Mouse (Mus musculus): ENCODE measurements at regions not wholly inside any gene's neighbourhood (a gene's known extent, or its start where the extent isn't known, plus 50 kb on each side); places are given as distances from the start of the nearest gene placed in this dataset.
A peak's percentile ranks its signal among the peaks of the same experiment; 100 is the strongest.
"Not testable (repeated sequence)": the region's sequence is repeated elsewhere in the genome, so short reads cannot be mapped to it uniquely, and the experiment has no call there.

DNA sequence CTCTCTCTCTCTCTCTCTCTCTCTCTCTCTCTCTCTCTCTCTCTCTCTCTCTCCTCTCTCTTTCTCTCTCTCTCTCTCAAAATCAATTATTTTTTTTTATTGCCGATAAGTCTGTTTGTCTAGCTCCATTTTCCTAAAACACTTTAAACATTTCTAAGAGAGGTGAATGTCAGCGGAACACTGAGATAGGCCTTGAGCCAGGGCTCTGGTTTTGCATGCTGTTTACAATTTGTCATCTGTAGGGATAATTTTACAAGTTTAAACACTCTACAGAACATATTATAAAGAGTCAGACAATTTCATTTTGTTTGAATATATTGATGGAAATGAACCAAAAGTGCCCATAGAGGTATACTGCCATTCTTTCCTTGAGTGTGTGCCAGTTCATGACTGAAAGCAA lies 736.2 kb downstream of the Cdh8 start:
- no peak for DNase-seq (ENCODE audit: low spot score)
- no peak overlapping the region for H3K4me2 ChIP-seq (ENCODE audit: low read depth, low read length)
- H3K27me3 ChIP-seq (replicated peaks; ENCODE audit: control insufficient read depth, insufficient read depth, low read length) = no peaks in the 10 kb centered on the region
- no peak overlapping the region for H3K9ac ChIP-seq (ENCODE audit: low read depth, low read length)
- H3K4me3 ChIP-seq (ENCODE audit: low read depth, low read length) = no peak overlapping the region
- H3K9me3 ChIP-seq (ENCODE audit: control insufficient read depth, low read length) = no peaks in the 10 kb centered on the region
- H3K27ac ChIP-seq (replicated peaks; ENCODE audit: low read depth, low read length) = no peak overlapping the region
- WGBS = 90% methylated on average over 2 of the region's 2 CpGs
- no peak for ATAC-seq (ENCODE audit: low read depth)
- H3K4me1 ChIP-seq (ENCODE audit: control insufficient read depth, insufficient read depth, low read length) = no peaks in the 10 kb centered on the region
- H3K36me3 ChIP-seq (ENCODE audit: control insufficient read depth, insufficient read depth, low read length) = no peaks in the 10 kb centered on the region

DNA sequence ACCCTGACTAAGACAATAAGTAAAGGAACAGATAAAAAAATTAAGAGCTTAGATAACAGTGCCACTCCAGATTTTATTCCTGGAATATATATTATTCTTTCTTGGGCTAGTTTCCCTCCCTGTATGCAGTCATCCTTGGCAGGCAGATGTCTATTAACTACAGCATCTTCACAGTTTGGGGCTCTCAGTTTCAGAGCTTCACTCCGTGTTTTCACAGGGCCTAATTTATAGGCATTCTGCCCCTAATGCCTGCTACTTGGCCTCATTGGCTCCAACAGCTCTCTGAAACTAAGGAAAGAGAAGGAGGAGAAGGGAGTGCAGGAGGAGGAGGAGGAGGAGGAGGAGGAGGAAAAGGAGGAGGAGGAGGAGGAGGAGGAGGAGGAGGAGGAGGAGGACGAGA lies 757.0 kb downstream of the Cdh8 start:
- H3K9ac ChIP-seq (ENCODE audit: low read depth, low read length) = no peak overlapping the region
- WGBS = 49% methylated on average over 2 of the region's 2 CpGs

DNA sequence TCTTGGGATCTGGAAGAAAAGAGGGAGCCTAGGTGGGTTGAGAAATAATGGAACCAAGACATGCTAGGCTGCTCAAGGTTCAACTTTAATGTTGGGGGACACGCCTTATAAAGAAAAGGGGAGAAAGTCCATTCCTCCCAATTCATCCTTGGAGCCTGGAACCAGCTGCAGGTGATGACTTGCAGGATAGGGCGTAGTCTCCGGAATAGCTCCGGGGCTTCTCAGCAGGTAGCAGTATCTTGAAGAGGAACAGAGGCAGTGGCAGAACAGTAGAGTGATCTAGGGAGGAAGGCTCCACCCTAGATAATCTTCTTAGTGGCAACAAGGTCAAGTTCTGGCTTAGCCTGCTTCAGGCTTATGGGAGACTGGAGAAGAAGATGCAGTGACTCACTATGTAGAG lies 764.0 kb downstream of the Cdh8 start:
- H3K4me1 ChIP-seq (ENCODE audit: control insufficient read depth, insufficient read depth, low read length); H3K4me3 ChIP-seq (ENCODE audit: low read depth, low read length); H3K4me2 ChIP-seq (ENCODE audit: low read depth, low read length); ATAC-seq (ENCODE audit: low read depth); H3K9ac ChIP-seq (ENCODE audit: low read depth, low read length); H3K27me3 ChIP-seq (replicated peaks; ENCODE audit: control insufficient read depth, insufficient read depth, low read length); H3K27ac ChIP-seq (replicated peaks; ENCODE audit: low read depth, low read length); H3K36me3 ChIP-seq (ENCODE audit: control insufficient read depth, insufficient read depth, low read length); DNase-seq (ENCODE audit: low spot score); H3K9me3 ChIP-seq (ENCODE audit: control insufficient read depth, low read length): not testable (repeated sequence)
- 91% methylated on average over 4 of the region's 4 CpGs for WGBS

More for the DNA sequence above, 757.0 kb downstream of the Cdh8 start:
- Histone ChIP-seq H3K4me3 (ENCODE audit: low read depth, low read length) (no peak overlapping the region), H3K27me3 (replicated peaks; ENCODE audit: control insufficient read depth, insufficient read depth, low read length) (no peaks in the 10 kb centered on the region), H3K27ac (replicated peaks; ENCODE audit: low read depth, low read length) (no peak overlapping the region), H3K9me3 (ENCODE audit: control insufficient read depth, low read length) (no peaks in the 10 kb centered on the region), H3K36me3 (ENCODE audit: control insufficient read depth, insufficient read depth, low read length) (no peaks in the 10 kb centered on the region), H3K4me2 (ENCODE audit: low read depth, low read length) (no peak overlapping the region), H3K4me1 (ENCODE audit: control insufficient read depth, insufficient read depth, low read length) (no peaks in the 10 kb centered on the region)
- no peak for ATAC-seq (ENCODE audit: low read depth)
- no peak for DNase-seq (ENCODE audit: low spot score)

DNA sequence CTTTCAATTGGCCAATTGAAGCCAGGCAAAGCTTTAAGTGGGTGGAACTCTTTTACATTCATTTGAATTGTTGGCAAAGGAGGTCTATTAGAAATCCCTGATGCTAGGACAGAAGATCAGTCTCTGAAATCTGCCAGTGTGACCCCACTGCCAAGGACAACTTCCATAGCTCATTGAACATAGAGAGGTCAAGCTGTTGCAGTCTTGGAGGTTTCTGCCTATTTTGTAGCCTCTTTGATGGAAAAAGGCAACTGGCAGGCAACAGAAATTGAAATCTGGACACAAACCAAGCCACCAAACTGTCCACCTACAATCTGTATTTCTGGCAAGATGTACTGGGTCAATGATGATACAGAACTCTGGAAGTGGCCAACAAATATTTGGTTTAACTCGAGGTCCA lies 765.3 kb downstream of the Cdh8 start:
- H3K4me2 ChIP-seq (ENCODE audit: low read depth, low read length) = no peak overlapping the region
- 83% methylated on average over 1 of the region's 1 CpGs for WGBS
- H3K36me3 ChIP-seq (ENCODE audit: control insufficient read depth, insufficient read depth, low read length) = no peaks in the 10 kb centered on the region
- no peaks in the 10 kb centered on the region for H3K4me1 ChIP-seq (ENCODE audit: control insufficient read depth, insufficient read depth, low read length)
- H3K27ac ChIP-seq (replicated peaks; ENCODE audit: low read depth, low read length) = no peak overlapping the region
- H3K27me3 ChIP-seq (replicated peaks; ENCODE audit: control insufficient read depth, insufficient read depth, low read length) = no peaks in the 10 kb centered on the region
- no peaks in the 10 kb centered on the region for H3K9me3 ChIP-seq (ENCODE audit: control insufficient read depth, low read length)
- no peak for ATAC-seq (ENCODE audit: low read depth)
- no peak overlapping the region for H3K9ac ChIP-seq (ENCODE audit: low read depth, low read length)
- H3K4me3 ChIP-seq (ENCODE audit: low read depth, low read length) = no peak overlapping the region
- DNase-seq (ENCODE audit: low spot score) = no peak

DNA sequence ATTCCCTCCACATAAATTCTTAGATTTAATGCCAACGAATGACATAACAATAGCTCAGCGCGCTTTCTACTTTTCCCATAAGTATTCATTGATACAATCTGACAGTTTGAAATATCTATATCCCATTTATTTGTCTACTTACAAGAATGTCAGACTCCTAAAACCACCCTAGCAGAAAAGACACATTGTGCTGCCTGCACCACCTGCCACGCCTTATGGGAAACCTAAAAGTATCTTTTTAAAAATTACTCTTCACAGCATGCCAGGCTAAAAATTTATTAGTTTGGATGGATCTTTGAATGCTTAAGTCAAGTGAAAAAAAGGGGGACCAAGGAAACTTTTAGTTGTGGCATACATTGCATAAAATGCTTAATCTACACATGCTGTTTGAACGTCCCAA lies 788.1 kb downstream of the Cdh8 start:
- no peaks in the 10 kb centered on the region for H3K4me1 ChIP-seq (ENCODE audit: control insufficient read depth, insufficient read depth, low read length)
- DNase-seq (ENCODE audit: low spot score) (no peak), ATAC-seq (ENCODE audit: low read depth) (no peak)
- no peaks in the 10 kb centered on the region for H3K36me3 ChIP-seq (ENCODE audit: control insufficient read depth, insufficient read depth, low read length)
- no peak overlapping the region for H3K4me2 ChIP-seq (ENCODE audit: low read depth, low read length)
- H3K27me3 ChIP-seq (replicated peaks; ENCODE audit: control insufficient read depth, insufficient read depth, low read length) = no peaks in the 10 kb centered on the region
- no peak overlapping the region for H3K4me3 ChIP-seq (ENCODE audit: low read depth, low read length)
- no peak overlapping the region for H3K9ac ChIP-seq (ENCODE audit: low read depth, low read length)
- 83% methylated on average over 5 of the region's 5 CpGs for WGBS
- no peak overlapping the region for H3K27ac ChIP-seq (replicated peaks; ENCODE audit: low read depth, low read length)
- H3K9me3 ChIP-seq (ENCODE audit: control insufficient read depth, low read length) = no peaks in the 10 kb centered on the region

DNA sequence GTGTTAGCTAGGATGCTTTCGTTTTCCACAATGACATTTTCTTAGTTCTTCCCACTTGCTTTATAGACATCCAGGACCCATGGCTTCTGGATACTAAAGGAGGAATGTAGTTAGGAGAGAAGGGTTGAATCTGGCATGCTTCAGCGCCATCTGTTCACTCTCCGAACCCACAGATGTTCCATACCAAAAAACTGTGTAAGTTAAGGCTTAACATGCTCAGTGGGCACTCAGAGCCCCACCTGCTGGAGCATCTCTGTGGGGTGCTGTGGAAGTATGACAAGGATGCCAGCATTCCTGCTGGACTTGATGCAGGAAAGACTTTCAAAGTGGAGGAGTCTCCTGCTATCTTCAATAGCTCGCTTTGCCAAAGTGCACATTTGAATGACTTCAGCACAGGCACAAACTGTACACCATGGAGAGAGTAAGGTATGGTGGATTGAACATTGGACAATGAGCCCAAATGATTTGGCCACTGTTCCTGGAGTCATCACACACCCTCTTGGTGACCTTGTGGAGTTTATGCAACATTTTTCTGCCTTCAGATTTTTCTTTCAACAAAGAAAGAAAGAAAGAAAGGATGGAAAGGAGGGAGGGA lies 802.3 kb downstream of the Cdh8 start:
- Histone ChIP-seq H3K9me3 (ENCODE audit: control insufficient read depth, low read length) (no peaks in the 10 kb centered on the region), H3K27me3 (replicated peaks; ENCODE audit: control insufficient read depth, insufficient read depth, low read length) (no peaks in the 10 kb centered on the region), H3K27ac (replicated peaks; ENCODE audit: low read depth, low read length) (no peak overlapping the region), H3K4me2 (ENCODE audit: low read depth, low read length) (no peak overlapping the region), H3K4me3 (ENCODE audit: low read depth, low read length) (no peak overlapping the region), H3K36me3 (ENCODE audit: control insufficient read depth, insufficient read depth, low read length) (no peaks in the 10 kb centered on the region), H3K9ac (ENCODE audit: low read depth, low read length) (no peak overlapping the region), H3K4me1 (ENCODE audit: control insufficient read depth, insufficient read depth, low read length) (no peaks in the 10 kb centered on the region)
- 75% methylated on average over 4 of the region's 4 CpGs for WGBS
- DNase-seq (ENCODE audit: low spot score) = no peak
- no peak for ATAC-seq (ENCODE audit: low read depth)

DNA sequence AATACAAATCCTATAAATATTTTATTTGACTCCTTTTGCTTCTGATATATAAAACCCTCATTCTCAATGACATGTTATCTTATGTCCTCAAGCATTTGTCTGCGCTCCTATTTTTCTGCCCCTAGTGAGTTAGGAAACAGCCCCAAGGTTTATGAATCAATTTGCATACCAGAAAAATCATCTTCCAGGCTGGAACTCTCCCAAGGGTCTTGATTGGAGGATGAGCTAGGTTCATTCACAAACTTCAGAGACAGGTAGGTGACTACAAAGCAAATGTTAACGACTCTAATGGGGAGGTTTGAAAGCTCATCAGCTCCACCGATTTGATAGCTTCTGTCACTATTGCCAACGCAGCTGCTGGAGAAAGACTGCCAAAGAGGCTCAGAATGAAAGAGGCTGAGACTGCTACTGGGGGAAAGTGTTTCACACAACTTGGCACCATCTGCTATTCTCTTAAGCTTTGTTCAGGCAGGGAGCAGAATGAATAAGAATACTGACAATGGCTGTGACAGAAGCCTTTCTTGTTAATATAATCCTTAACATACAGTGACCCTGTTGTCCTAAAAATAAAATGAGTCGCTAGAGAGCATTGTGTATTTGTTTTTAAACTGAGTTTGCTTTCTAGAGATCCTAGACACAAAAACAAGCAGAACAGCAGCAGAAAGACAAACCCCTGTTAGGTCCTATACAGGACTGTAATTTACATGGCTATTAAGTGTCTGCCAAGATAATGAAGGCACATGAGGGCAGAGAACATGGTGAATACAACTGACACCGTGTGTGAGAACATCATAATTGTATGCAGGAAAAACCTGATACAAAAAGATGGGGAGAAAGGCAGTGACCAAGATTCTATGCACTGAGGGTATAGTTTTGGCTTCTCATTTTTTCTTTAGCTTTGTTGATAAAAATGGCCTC lies 843.4 kb downstream of the Cdh8 start:
- ATAC-seq (ENCODE audit: low read depth) (no peak), DNase-seq (ENCODE audit: low spot score) (peak; percentile 36)
- H3K4me2 ChIP-seq (ENCODE audit: low read depth, low read length) = no peak overlapping the region
- H3K9me3 ChIP-seq (ENCODE audit: control insufficient read depth, low read length) = no peaks in the 10 kb centered on the region
- 58% methylated on average over 6 of the region's 6 CpGs for WGBS
- no peak overlapping the region for H3K27ac ChIP-seq (replicated peaks; ENCODE audit: low read depth, low read length)
- H3K36me3 ChIP-seq (ENCODE audit: control insufficient read depth, insufficient read depth, low read length) = no peaks in the 10 kb centered on the region
- H3K27me3 ChIP-seq (replicated peaks; ENCODE audit: control insufficient read depth, insufficient read depth, low read length) = no peaks in the 10 kb centered on the region
- no peaks in the 10 kb centered on the region for H3K4me1 ChIP-seq (ENCODE audit: control insufficient read depth, insufficient read depth, low read length)
- no peak overlapping the region for H3K9ac ChIP-seq (ENCODE audit: low read depth, low read length)
- no peak overlapping the region for H3K4me3 ChIP-seq (ENCODE audit: low read depth, low read length)

DNA sequence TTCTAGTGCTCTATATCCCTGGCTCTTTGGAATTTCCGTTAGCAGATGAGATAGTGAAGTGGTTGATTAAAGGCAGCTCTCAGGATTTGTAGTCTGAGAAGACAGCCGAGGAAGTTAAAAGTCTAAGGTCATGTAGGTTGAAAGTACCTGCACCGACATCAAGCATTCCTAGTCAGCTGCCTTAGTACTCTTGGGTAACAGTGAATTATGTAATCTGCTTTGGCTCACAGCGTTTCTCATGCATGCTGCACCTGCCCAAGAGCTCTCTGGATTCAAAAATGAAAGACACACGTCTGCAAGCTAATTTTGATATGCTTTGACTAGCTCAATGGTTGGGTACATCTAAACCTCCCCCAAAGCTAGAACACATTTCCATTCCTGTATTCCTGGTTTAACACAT lies 849.6 kb downstream of the Cdh8 start:
- Histone ChIP-seq H3K27ac (replicated peaks; ENCODE audit: low read depth, low read length) (no peak overlapping the region), H3K27me3 (replicated peaks; ENCODE audit: control insufficient read depth, insufficient read depth, low read length) (no peaks in the 10 kb centered on the region), H3K36me3 (ENCODE audit: control insufficient read depth, insufficient read depth, low read length) (no peaks in the 10 kb centered on the region), H3K4me1 (ENCODE audit: control insufficient read depth, insufficient read depth, low read length) (no peaks in the 10 kb centered on the region), H3K4me3 (ENCODE audit: low read depth, low read length) (no peak overlapping the region), H3K9ac (ENCODE audit: low read depth, low read length) (no peak overlapping the region), H3K9me3 (ENCODE audit: control insufficient read depth, low read length) (no peaks in the 10 kb centered on the region), H3K4me2 (ENCODE audit: low read depth, low read length) (no peak overlapping the region)
- ATAC-seq (ENCODE audit: low read depth) (no peak), DNase-seq (ENCODE audit: low spot score) (no peak)
- 55% methylated on average over 5 of the region's 5 CpGs for WGBS

DNA sequence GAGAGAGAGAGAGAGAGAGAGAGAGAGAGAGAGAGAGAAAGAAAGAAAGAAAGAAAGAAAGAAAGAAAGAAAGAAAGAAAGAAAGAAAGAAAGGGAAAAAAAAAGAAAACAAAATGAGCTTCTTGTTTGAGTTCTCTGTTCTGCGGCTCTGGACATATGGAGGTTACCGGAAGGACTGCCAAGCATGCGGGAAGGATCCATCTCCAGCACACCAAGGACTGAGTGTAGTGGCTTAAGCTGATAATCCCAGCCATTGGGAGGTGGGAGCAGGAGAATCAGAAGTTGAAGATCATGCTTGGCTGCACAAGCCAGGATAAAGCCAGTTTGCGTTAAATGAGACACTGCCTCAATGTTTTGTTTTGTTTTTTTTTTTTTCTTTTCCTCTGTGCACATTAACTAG lies 897.8 kb downstream of the Cdh8 start:
- no peaks in the 10 kb centered on the region for H3K36me3 ChIP-seq (ENCODE audit: control insufficient read depth, insufficient read depth, low read length)
- no peak for DNase-seq (ENCODE audit: low spot score)
- H3K27ac ChIP-seq (replicated peaks; ENCODE audit: low read depth, low read length) = no peak overlapping the region
- WGBS = 72% methylated on average over 4 of the region's 4 CpGs
- no peak overlapping the region for H3K4me3 ChIP-seq (ENCODE audit: low read depth, low read length)
- no peak overlapping the region for H3K9ac ChIP-seq (ENCODE audit: low read depth, low read length)
- no peaks in the 10 kb centered on the region for H3K27me3 ChIP-seq (replicated peaks; ENCODE audit: control insufficient read depth, insufficient read depth, low read length)
- H3K4me2 ChIP-seq (ENCODE audit: low read depth, low read length) = no peak overlapping the region
- H3K4me1 ChIP-seq (ENCODE audit: control insufficient read depth, insufficient read depth, low read length) = no peaks in the 10 kb centered on the region
- no peak for ATAC-seq (ENCODE audit: low read depth)
- H3K9me3 ChIP-seq (ENCODE audit: control insufficient read depth, low read length) = no peaks in the 10 kb centered on the region
